Mouse (Mus musculus): ENCODE measurements at regions not wholly inside any gene's neighbourhood (a gene's known extent, or its start where the extent isn't known, plus 50 kb on each side); places are given as distances from the start of the nearest gene placed in this dataset.

DNA sequence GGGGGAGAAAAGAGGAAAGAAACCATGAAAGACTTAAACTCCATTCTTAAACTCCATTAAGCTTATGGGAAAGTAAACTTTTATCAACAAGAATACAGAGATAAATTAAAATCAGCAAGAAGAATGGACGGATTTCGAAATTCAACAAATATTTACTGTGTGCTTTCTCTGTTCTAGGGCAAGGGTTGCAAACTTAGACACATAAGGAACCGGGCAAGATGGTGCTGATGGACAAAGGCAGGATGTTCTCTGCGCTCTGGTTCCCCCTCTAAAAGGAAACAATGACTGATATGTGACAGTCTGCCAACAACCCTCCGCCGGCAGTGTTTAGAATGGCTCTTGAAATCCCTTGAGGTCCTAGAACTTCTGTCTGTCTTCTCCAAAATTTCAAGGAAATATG, 99.0 kb upstream of the Bmp2 start:
- TF ChIP-seq CTCF (IDR thresholded peaks at IDR 0.05; ENCODE audit: extremely low read depth, insufficient read depth, low read length) (no peak), POLR2A (IDR thresholded peaks at IDR 0.05; ENCODE audit: extremely low read depth, insufficient read depth, low read length) (no peak)
- no peak overlapping the region for H3K27ac ChIP-seq (ENCODE audit: insufficient read depth, low read length)
- H3K4me3 ChIP-seq (ENCODE audit: insufficient read depth, low read length): no peak overlapping the region
- H3K4me1 ChIP-seq (ENCODE audit: control insufficient read depth, insufficient read depth, low read length): no peaks in the 10 kb centered on the region

DNA sequence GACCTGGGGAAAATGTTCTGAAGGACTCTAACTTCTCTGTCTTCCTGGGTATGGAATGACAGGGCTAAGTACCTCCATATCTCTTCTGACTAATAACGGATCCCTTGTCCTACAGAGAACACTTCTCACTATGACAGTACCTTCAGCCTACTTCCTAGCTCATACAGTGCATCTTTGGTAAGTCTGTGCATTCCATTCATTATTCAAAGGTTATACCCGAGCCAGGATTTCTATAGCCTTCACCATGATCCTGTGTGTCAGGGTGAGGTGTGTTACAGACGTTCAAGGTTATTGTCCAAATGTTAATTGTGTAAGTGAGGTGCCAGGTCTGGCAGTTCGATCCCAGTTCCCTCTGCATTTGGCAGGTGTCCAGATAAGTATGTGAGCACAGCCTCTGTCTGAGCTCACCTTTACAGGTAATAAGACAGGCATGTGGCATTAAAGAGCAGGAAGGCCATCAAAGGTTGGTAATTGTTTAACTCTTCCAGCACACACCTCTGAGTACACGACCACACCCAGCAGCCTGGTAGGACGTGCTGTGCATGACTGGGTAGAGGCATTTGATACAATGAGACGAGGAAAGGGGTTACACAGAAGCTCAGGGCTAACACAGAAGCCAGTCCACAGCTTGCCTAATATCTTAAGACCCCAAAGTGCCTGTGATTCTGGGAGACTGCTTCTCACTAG, 96.3 kb upstream of the Bmp2 start:
- Histone ChIP-seq H3K27ac (ENCODE audit: insufficient read depth, low read length) (no peak overlapping the region), H3K4me3 (ENCODE audit: insufficient read depth, low read length) (no peak overlapping the region), H3K4me1 (ENCODE audit: control insufficient read depth, insufficient read depth, low read length) (no peaks in the 10 kb centered on the region)
- no peak for TF ChIP-seq CTCF (IDR thresholded peaks at IDR 0.05; ENCODE audit: extremely low read depth, insufficient read depth, low read length)

DNA sequence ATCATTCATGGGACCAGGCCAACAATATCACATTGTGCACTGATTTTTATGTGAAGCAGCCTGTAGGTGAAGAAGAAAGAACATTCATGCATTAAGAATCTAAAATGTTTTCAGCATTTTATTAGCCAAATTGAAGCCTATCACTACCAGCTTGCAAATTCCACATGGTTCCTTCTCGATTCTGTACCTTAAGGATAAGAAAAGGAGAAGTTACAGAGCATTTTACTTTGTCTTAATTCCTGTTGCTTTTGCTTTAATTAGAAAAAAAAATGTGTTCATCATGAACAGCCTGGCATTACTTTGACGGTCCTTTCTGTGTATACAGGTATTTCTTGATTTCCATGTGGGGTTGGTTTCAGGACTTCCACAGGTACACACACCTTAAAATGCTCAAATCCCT, 95.2 kb upstream of the Bmp2 start:
- no peak overlapping the region for H3K27ac ChIP-seq (ENCODE audit: insufficient read depth, low read length)
- TF ChIP-seq POLR2A (IDR thresholded peaks at IDR 0.05; ENCODE audit: extremely low read depth, insufficient read depth, low read length) (no peak), CTCF (IDR thresholded peaks at IDR 0.05; ENCODE audit: extremely low read depth, insufficient read depth, low read length) (no peak)
- H3K4me3 ChIP-seq (ENCODE audit: insufficient read depth, low read length): no peak overlapping the region
- no peaks in the 10 kb centered on the region for H3K4me1 ChIP-seq (ENCODE audit: control insufficient read depth, insufficient read depth, low read length)

DNA sequence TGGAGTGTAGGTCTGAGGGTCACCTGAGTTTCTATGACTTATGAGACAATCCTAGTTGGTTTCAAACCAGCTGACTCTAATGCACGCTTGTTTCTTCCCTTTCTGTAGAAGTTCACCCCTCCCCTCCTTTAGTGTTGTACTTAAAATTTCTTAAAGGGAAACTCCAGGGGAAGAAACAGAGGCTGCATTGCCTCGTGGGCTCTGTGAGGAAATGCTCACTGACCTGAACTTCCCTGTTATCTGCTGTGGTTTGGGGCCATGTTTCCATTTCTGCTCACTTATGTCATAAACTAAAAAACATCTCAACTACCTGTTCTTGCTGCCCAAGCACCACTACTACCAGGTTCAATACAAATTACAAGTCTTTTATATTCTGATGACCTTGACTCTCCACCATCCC, 93.2 kb upstream of the Bmp2 start:
- TF ChIP-seq POLR2A (IDR thresholded peaks at IDR 0.05; ENCODE audit: extremely low read depth, insufficient read depth, low read length) (no peak), CTCF (IDR thresholded peaks at IDR 0.05; ENCODE audit: extremely low read depth, insufficient read depth, low read length) (no peak)
- H3K4me1 ChIP-seq (ENCODE audit: control insufficient read depth, insufficient read depth, low read length): no peaks in the 10 kb centered on the region
- H3K27ac ChIP-seq (ENCODE audit: insufficient read depth, low read length): no peak overlapping the region
- no peak overlapping the region for H3K4me3 ChIP-seq (ENCODE audit: insufficient read depth, low read length)

DNA sequence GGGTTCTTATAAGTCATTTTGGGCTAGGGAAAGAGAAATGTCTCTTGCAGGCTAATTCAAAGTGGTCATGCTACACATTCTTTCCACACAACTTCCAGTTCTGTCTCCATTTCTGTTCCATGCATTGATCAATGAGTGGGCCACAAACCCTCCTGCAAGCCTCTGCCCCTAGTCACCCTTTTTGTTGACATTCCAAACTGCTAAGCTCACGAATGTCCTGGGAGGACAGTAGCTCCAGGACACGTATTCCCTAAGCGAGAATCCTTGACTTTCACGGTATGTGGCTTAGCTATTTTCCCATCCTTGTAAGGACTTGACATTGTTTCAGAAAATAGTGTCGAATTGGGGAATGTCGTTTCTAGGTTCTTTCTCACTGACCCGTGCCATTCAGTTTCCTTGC, 91.1 kb upstream of the Bmp2 start:
- H3K27ac ChIP-seq (ENCODE audit: insufficient read depth, low read length): no peak overlapping the region
- H3K4me1 ChIP-seq (ENCODE audit: control insufficient read depth, insufficient read depth, low read length): no peaks in the 10 kb centered on the region
- no peak overlapping the region for H3K4me3 ChIP-seq (ENCODE audit: insufficient read depth, low read length)
- TF ChIP-seq CTCF (IDR thresholded peaks at IDR 0.05; ENCODE audit: extremely low read depth, insufficient read depth, low read length): no peak
- no peak for TF ChIP-seq POLR2A (IDR thresholded peaks at IDR 0.05; ENCODE audit: extremely low read depth, insufficient read depth, low read length)

DNA sequence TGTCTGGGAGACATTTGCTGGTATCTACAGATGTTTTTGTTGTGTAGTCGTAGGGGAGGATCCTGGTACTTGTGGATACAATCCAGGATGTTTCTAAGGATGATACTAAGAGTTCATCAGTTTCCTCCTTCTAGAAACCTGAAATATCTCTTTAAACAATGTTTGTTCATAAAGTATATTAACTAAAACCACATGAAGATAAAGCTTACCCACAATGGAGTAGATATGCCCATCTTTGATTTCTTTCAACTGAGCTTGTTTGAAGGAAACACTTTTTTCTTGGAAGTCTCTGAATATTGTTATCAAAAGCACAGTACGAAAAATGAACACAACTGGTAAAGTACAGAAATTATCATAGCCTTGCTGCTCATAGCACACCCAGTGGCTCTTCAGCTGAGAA, 89.6 kb upstream of the Bmp2 start:
- Histone ChIP-seq H3K4me1 (ENCODE audit: control insufficient read depth, insufficient read depth, low read length) (no peaks in the 10 kb centered on the region), H3K27ac (ENCODE audit: insufficient read depth, low read length) (no peak overlapping the region), H3K4me3 (ENCODE audit: insufficient read depth, low read length) (no peak overlapping the region)
- TF ChIP-seq POLR2A (IDR thresholded peaks at IDR 0.05; ENCODE audit: extremely low read depth, insufficient read depth, low read length) (no peak), CTCF (IDR thresholded peaks at IDR 0.05; ENCODE audit: extremely low read depth, insufficient read depth, low read length) (no peak)

DNA sequence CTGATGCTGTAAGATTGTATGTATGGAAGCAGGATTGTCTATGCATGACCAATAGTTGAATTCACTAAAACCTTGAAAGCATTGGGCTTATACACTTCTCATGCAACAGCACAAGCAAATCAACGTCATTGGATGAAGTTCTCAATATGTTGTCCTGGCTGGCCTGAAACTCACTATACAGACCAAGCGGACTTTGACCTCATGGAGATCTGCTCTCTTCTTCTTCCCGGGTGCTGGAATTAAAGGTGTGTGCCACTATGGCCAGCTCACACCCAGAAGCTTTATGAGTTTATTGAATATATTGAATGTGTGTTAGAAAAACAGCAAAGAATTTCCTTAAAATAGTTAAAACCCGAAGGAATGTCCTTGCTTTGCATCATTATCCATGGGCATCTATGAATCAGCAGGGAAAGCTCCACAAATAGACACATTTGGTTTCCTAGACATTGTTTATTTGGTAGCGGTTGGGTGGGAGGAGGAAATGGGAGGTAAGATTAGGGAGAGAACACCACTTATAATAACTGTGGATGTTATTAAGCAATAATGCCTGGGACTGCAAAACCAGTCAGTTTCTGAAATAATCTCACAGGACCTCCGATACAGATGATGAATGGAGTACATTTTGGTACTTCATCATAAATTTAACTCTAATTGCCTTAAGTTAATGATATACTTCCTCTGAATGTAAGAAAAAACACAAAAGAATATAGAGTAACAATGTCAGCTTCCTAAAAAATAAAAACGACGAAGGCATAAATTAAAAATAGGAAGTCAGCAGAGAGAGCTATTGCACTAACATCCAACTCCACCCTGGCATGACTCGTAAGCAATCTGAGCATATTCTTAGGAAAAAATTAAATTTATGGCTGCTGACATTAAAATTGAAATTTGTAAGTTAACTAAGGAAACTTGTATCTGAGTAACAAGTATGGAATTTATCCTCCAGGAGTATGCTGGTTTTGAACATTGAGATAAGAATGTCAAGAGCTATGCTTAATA, 84.5 kb upstream of the Bmp2 start:
- Histone ChIP-seq H3K4me1 (ENCODE audit: control insufficient read depth, insufficient read depth, low read length) (no peaks in the 10 kb centered on the region), H3K27ac (ENCODE audit: insufficient read depth, low read length) (no peak overlapping the region), H3K4me3 (ENCODE audit: insufficient read depth, low read length) (no peak overlapping the region)
- TF ChIP-seq POLR2A (IDR thresholded peaks at IDR 0.05; ENCODE audit: extremely low read depth, insufficient read depth, low read length): no peak
- no peak for TF ChIP-seq CTCF (IDR thresholded peaks at IDR 0.05; ENCODE audit: extremely low read depth, insufficient read depth, low read length)

DNA sequence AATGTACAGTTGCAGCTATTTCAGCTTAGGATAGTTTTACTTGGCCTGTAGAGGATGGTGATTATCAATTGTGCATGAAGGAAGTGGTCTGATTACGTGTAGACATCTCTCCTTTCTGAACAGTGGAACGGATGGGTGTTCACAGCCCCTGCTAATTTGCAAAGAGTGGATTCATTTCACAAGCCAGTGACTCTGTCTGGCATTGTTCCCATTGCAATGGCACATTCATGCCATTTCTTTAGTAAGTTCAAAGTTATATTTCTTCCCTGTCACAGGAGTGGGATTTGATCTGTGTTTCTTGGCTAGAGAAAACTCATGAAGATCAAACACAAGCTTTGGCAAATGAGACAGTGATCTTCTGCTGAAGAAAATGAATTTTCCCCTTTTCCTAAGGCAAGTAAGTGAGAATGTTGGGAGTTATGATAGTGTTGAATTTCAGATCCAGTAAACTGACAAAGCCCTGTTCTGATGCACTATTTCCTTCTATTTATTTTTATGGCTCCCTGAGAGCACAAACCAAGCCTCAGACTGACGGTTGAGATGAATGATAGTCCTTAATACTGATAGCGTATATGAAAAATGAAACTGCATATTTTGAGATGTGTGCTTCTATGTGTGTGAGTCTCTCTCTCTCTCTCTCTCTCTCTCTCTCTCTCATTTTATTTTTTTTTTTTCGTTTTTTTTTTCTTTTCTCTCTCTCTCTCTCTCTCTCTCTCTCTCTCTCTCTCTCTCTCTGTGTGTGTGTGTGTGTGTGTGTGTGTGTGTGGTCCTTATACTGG, 78.8 kb upstream of the Bmp2 start:
- no peak overlapping the region for H3K4me3 ChIP-seq (ENCODE audit: insufficient read depth, low read length)
- no peaks in the 10 kb centered on the region for H3K4me1 ChIP-seq (ENCODE audit: control insufficient read depth, insufficient read depth, low read length)
- TF ChIP-seq CTCF (IDR thresholded peaks at IDR 0.05; ENCODE audit: extremely low read depth, insufficient read depth, low read length): no peak
- no peak for TF ChIP-seq POLR2A (IDR thresholded peaks at IDR 0.05; ENCODE audit: extremely low read depth, insufficient read depth, low read length)
- no peak overlapping the region for H3K27ac ChIP-seq (ENCODE audit: insufficient read depth, low read length)

DNA sequence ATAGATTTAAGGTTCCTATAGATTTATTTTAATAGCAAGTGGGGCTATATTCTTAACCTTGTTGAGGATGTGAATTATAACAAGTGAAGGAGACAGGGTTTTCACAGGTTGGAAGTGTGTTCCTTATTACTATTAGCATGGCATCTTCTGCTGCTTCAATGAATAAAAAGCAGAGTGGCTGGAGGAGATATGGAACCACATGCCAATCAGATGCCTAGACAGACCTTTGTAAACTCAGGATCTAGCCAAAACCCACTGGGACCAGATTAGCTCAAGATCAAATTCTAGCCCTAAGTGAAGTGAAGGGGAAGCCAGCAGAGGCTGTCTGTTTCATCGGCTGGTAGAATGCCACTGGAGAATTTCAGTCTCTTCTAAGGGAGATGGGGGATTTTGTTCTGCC, 77.8 kb upstream of the Bmp2 start:
- no peak overlapping the region for H3K27ac ChIP-seq (ENCODE audit: insufficient read depth, low read length)
- no peaks in the 10 kb centered on the region for H3K4me1 ChIP-seq (ENCODE audit: control insufficient read depth, insufficient read depth, low read length)
- H3K4me3 ChIP-seq (ENCODE audit: insufficient read depth, low read length): no peak overlapping the region
- no peak for TF ChIP-seq CTCF (IDR thresholded peaks at IDR 0.05; ENCODE audit: extremely low read depth, insufficient read depth, low read length)
- no peak for TF ChIP-seq POLR2A (IDR thresholded peaks at IDR 0.05; ENCODE audit: extremely low read depth, insufficient read depth, low read length)
